Mouse (Mus musculus): ENCODE results near the gene Mcm5. TPM values are rescaled to one million over a fixed set of nuclear protein-coding genes. Genes with fewer than 3 reads are reported as not detected.
A peak's percentile ranks its signal among the peaks of the same experiment; 100 is the strongest.

Mcm5 gene
- polyA plus RNA-seq, 1 experiment from 2014 or later: 191 TPM

DNA sequence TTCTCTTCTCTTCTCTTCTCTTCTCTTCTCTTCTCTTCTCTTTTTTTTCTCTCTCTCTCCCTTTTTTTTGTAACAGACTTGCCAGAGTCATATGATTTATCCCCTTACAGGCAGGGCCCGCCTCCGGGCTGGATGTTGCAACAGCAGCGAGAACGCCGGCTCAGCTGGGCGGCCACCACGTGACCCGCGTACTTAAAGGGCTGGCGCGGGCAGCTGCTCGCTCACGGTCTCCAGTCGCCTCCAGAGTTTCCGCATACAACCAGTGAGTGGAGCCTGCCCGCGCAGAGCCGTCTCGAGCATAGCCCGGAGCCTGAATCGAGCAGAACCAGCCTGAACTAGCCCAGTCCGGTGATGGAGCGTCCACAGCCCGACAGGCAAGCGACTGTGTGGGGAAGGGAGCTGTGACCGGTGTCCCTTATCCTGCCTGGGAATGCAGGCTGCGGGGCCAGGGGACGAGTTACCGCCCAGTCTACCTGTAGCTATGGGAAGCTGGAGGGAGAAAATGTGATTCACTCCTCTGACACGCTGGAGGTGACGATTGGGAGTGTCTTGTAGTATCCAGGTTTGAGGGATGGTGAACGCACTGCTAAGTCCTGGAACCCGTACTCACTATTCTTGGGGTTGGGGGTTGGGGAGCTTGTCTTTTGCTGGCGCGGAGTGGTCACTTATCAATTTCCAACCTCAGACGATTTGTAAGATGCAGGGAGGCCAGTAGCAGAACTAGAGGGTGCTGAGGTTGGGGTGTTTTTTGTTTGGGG is 15.8 kb upstream of the Mcm5 start, which contains the start of gene Hmox1:
Gene Hmox1 (plus strand): TSS at position 223 of the 758 bp plus-strand sequence.
- no peaks in the 10 kb centered on the region for H3K9me3 ChIP-seq (ENCODE audit: low read length)
- no peaks in the 10 kb centered on the region for H3K27me3 ChIP-seq (ENCODE audit: insufficient read depth, low read length)
- peaks cover 10% of the 10 kb centered on the region; the same call in 1 of the 2 replicates for H3K36me3 ChIP-seq (ENCODE audit: insufficient read depth, low read length)
- ATAC-seq (ENCODE audit: low FRiP score, low TSS enrichment): peak; percentile 93
- H3K4me2 ChIP-seq (replicated peaks; ENCODE audit: low read depth, low read length): peak within 1 kb of the TSS; percentile 66
- WGBS: under 1% methylated on average over 36 of the region's 36 CpGs
- H3K4me1 ChIP-seq (ENCODE audit: insufficient read depth, low read length): peaks cover 25% of the 10 kb centered on the region
- peak within 1 kb of the TSS; percentile 70 for H3K27ac ChIP-seq (ENCODE audit: low read length)
- peak within 1 kb of the TSS; percentile 80 for H3K9ac ChIP-seq (replicated peaks; ENCODE audit: low read length)
- H3K4me3 ChIP-seq (ENCODE audit: low read length): peak within 1 kb of the TSS; percentile 68

DNA sequence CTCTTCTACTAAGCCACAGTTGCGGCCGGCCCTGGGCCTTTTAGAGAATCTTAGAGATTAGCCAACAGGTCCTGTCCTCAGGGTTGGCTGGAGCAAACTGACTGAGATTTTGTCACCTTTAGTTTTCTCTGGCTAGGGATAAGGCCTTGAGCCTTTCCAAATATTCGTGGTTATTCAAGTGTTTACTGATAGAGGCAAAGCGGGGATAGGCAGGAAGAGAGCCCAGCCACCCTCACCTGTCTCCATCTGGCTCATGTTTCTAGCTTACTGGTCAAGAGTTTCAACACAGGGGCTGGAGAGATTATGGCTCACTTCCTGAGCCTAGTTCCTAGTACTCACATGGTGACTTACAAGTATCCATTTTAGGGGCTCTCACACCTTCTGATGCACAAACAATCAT is 6.4 kb upstream of the Mcm5 start:
- Histone ChIP-seq H3K4me2 (replicated peaks; ENCODE audit: low read depth, low read length) (no peak overlapping the region), H3K27me3 (ENCODE audit: insufficient read depth, low read length) (no peaks in the 10 kb centered on the region), H3K4me1 (ENCODE audit: insufficient read depth, low read length) (no peaks in the 10 kb centered on the region), H3K36me3 (ENCODE audit: insufficient read depth, low read length) (no peaks in the 10 kb centered on the region), H3K27ac (ENCODE audit: low read length) (no peak overlapping the region), H3K4me3 (ENCODE audit: low read length) (no peak overlapping the region), H3K9ac (replicated peaks; ENCODE audit: low read length) (no peak overlapping the region), H3K9me3 (ENCODE audit: low read length) (no peaks in the 10 kb centered on the region)
- 87% methylated on average over 4 of the region's 4 CpGs for WGBS
- no peak for ATAC-seq (ENCODE audit: low FRiP score, low TSS enrichment)

DNA sequence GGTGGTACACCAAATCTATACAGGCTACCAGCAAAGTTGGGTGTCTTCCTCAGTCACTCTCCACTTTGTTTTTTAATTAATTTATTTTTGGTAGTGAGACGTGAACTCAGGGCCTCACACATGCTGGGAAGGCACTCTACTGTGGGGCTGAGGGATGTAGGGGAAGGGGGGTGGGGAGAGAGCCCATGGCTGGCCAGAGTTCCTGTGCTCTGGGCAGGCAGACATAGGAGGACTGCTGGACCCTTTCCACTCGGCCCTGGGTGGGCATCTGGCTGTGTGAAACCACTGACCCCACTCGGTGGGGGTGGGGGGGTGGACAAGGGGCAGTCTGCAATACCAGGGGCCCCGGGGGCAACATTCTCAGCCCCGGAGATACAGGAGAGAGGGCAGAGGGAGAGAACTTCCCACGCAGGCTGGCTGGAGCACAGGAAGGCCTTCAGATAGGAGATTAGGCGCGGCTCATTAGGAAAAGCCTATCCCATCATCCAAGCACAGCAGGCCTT is 5.9 kb upstream of the Mcm5 start:
- H3K4me3 ChIP-seq (ENCODE audit: low read length): no peak overlapping the region
- H3K9ac ChIP-seq (replicated peaks; ENCODE audit: low read length): peak overlapping the region; percentile 45
- H3K27me3 ChIP-seq (ENCODE audit: insufficient read depth, low read length): no peaks in the 10 kb centered on the region
- no peaks in the 10 kb centered on the region for H3K9me3 ChIP-seq (ENCODE audit: low read length)
- H3K4me2 ChIP-seq (replicated peaks; ENCODE audit: low read depth, low read length): no peak overlapping the region
- H3K27ac ChIP-seq (ENCODE audit: low read length): no peak overlapping the region
- H3K4me1 ChIP-seq (ENCODE audit: insufficient read depth, low read length): no peaks in the 10 kb centered on the region
- ATAC-seq (ENCODE audit: low FRiP score, low TSS enrichment): no peak
- 28% methylated on average over 8 of the region's 8 CpGs for WGBS
- H3K36me3 ChIP-seq (ENCODE audit: insufficient read depth, low read length): no peaks in the 10 kb centered on the region

DNA sequence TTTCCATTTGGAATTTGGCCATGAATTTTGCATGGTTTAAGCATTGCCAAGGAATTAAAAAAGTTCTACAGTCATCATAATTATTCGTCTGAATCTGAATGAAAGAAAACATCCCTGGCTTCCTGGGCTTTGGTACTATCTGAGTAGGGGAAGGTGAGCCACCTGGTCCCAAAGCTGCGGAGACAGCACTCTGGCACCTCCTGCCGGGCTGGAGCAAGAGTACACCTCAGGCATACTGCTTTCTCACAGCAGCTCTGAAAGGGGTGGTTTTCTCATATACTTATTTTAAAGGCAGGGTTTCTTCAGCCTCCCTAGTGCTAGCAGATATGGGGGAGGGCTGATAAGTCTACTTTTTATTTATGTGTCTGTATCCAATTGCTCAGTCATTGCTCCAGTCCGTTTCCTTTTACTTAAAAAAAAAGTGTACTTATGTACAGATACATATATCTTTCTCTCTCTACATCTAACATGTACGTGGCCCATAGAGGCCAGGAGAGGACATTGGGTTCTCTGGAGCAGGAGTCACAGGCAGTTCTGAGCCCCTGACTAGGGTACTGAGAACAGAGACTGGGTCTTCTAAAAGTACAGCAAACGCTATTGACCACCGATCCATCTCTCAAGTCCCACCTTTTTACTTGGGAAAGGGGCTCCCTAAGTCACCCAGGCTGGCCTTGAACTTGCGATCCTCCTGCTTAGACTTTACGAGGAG is 688 bp upstream of the Mcm5 start:
- peak overlapping the region; percentile 62 for H3K4me2 ChIP-seq (replicated peaks; ENCODE audit: low read depth, low read length)
- peaks cover 18% of the 10 kb centered on the region for H3K36me3 ChIP-seq (ENCODE audit: insufficient read depth, low read length)
- H3K9ac ChIP-seq (replicated peaks; ENCODE audit: low read length): peak overlapping the region; percentile 77
- peak; percentile 84 for ATAC-seq (ENCODE audit: low FRiP score, low TSS enrichment)
- H3K9me3 ChIP-seq (ENCODE audit: low read length): no peaks in the 10 kb centered on the region
- no peaks in the 10 kb centered on the region for H3K27me3 ChIP-seq (ENCODE audit: insufficient read depth, low read length)
- peak overlapping the region; percentile 60 for H3K4me3 ChIP-seq (ENCODE audit: low read length)
- 2% methylated on average over 9 of the region's 9 CpGs for WGBS
- H3K27ac ChIP-seq (ENCODE audit: low read length): peak overlapping the region; percentile 89
- peaks cover 18% of the 10 kb centered on the region for H3K4me1 ChIP-seq (ENCODE audit: insufficient read depth, low read length)

DNA sequence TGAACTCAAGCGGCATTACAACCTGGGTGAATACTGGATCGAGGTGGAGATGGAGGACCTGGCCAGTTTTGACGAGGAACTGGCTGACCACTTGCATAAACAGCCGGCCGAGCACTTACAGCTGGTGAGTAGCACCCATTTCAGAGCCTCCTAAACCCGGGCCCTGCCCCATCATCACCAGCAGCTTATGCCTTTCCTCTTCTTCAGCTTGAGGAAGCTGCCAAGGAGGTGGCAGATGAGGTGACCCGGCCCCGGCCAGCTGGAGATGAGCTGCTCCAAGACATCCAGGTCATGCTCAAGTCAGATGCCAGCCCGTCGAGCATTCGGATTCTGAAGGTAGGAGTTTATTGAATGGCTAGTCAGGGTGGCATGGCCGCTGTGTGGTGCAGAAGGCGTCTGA is 724 bp downstream of the Mcm5 start:
- peaks cover 31% of the 10 kb centered on the region for H3K36me3 ChIP-seq (ENCODE audit: insufficient read depth, low read length)
- H3K27me3 ChIP-seq (ENCODE audit: insufficient read depth, low read length): no peaks in the 10 kb centered on the region
- 9% methylated on average over 13 of the region's 13 CpGs for WGBS
- no peak overlapping the region for H3K27ac ChIP-seq (ENCODE audit: low read length)
- H3K4me1 ChIP-seq (ENCODE audit: insufficient read depth, low read length): peaks cover 18% of the 10 kb centered on the region
- H3K4me2 ChIP-seq (replicated peaks; ENCODE audit: low read depth, low read length): peak overlapping the region; percentile 86
- no peaks in the 10 kb centered on the region for H3K9me3 ChIP-seq (ENCODE audit: low read length)
- peak overlapping the region; percentile 60 for H3K4me3 ChIP-seq (ENCODE audit: low read length)
- peak overlapping the region; percentile 85 for H3K9ac ChIP-seq (replicated peaks; ENCODE audit: low read length)
- ATAC-seq (ENCODE audit: low FRiP score, low TSS enrichment): no peak

DNA sequence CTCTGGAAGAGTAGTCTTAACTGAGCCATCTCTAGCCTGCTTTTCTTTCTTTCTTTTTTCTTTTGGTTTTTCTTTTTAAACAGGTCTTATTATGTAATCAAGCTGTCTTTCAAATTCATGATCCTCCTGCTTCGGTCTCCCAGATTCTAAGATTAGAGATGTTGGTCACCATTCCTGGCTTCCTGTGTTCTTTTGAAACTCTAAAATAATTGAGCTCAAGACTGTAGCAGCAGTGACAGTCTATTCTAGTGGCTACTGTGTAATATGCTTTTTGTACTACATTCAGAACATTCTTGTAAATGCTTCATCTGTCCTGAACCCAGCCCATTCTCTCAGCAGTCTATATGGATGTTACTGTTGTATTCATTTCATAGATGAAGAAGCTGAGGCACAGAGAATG is 9.1 kb downstream of the Mcm5 start:
- Histone ChIP-seq H3K4me3 (ENCODE audit: low read length) (no peak overlapping the region), H3K9ac (replicated peaks; ENCODE audit: low read length) (no peak overlapping the region), H3K36me3 (ENCODE audit: insufficient read depth, low read length) (peaks cover 90% of the 10 kb centered on the region), H3K4me2 (replicated peaks; ENCODE audit: low read depth, low read length) (no peak overlapping the region), H3K27me3 (ENCODE audit: insufficient read depth, low read length) (no peaks in the 10 kb centered on the region), H3K4me1 (ENCODE audit: insufficient read depth, low read length) (no peaks in the 10 kb centered on the region), H3K27ac (ENCODE audit: low read length) (no peak overlapping the region), H3K9me3 (ENCODE audit: low read length) (no peaks in the 10 kb centered on the region)
- WGBS: 86% methylated on average over 1 of the region's 1 CpGs
- ATAC-seq (ENCODE audit: low FRiP score, low TSS enrichment): no peak

DNA sequence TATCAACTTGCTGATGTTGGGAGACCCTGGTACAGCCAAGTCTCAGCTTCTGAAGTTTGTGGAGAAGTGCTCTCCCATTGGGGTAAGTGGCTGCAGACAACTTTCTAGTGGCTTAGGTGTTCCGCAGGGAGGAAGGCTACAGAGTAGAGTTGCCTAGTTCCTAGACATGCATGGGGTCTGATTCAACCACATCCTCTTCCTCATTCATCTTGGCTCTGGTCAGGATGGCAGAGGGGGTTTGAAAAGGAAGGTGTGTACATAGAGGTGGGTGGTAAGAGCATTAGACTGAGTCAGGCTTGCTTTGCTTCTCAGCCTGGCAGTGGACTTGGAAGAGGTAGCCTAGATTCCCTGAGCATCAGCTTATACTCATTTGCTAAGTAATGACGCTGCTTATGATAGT is 9.9 kb downstream of the Mcm5 start:
- ATAC-seq (ENCODE audit: low FRiP score, low TSS enrichment): no peak
- Histone ChIP-seq H3K4me1 (ENCODE audit: insufficient read depth, low read length) (no peaks in the 10 kb centered on the region), H3K9ac (replicated peaks; ENCODE audit: low read length) (no peak overlapping the region), H3K4me3 (ENCODE audit: low read length) (no peak overlapping the region), H3K27me3 (ENCODE audit: insufficient read depth, low read length) (no peaks in the 10 kb centered on the region), H3K36me3 (ENCODE audit: insufficient read depth, low read length) (peaks cover 89% of the 10 kb centered on the region), H3K27ac (ENCODE audit: low read length) (no peak overlapping the region), H3K4me2 (replicated peaks; ENCODE audit: low read depth, low read length) (no peak overlapping the region), H3K9me3 (ENCODE audit: low read length) (no peaks in the 10 kb centered on the region)
- 95% methylated on average over 2 of the region's 2 CpGs for WGBS

DNA sequence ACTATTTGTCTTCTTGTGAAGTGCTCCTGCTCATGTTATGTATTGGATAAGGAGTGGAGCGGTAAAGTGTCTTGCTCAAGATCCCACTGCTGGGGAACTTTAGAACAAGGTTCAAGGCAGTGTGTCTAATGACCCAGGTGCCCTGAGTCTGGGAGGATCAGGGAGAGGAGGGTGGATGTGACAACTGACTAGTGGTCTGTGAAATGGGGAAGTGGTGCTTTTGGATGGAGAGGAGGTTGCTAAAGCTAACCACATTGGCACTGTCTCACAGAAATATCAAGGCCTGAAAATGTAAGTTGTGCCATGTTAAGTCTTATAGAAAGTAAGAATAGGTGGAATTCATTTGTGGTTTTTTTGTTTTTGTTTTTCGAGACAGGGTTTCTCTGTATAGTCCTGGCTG is 10.4 kb downstream of the Mcm5 start:
- H3K4me3 ChIP-seq (ENCODE audit: low read length): no peak overlapping the region
- no peak overlapping the region for H3K27ac ChIP-seq (ENCODE audit: low read length)
- H3K27me3 ChIP-seq (ENCODE audit: insufficient read depth, low read length): no peaks in the 10 kb centered on the region
- no peak overlapping the region for H3K9ac ChIP-seq (replicated peaks; ENCODE audit: low read length)
- no peaks in the 10 kb centered on the region for H3K4me1 ChIP-seq (ENCODE audit: insufficient read depth, low read length)
- 95% methylated on average over 2 of the region's 2 CpGs for WGBS
- H3K9me3 ChIP-seq (ENCODE audit: low read length): no peaks in the 10 kb centered on the region
- H3K4me2 ChIP-seq (replicated peaks; ENCODE audit: low read depth, low read length): no peak overlapping the region
- no peak for ATAC-seq (ENCODE audit: low FRiP score, low TSS enrichment)
- peaks cover 90% of the 10 kb centered on the region for H3K36me3 ChIP-seq (ENCODE audit: insufficient read depth, low read length)

DNA sequence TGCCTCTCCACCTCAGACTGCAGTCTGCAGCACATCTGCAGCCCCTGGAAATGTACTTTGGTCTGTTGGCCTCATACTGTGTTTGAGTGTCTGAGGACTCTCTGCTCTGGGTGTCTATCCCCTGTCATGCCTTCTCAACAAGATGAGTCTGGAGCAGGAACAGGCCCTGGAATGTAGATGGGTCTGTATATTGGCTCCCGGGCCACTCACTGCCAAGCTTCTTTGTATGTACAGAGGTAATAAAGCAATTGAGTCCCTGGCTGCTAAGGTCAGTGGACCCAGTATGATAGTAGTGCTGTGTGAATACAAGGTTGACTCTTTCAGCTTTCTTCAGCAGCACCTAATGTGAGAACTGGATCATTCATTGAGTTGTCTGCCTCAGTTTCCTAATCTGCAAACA is 18.0 kb downstream of the Mcm5 start:
- Histone ChIP-seq H3K9ac (replicated peaks; ENCODE audit: low read length) (no peak overlapping the region), H3K36me3 (ENCODE audit: insufficient read depth, low read length) (peaks cover 62% of the 10 kb centered on the region), H3K4me1 (ENCODE audit: insufficient read depth, low read length) (no peaks in the 10 kb centered on the region), H3K4me2 (replicated peaks; ENCODE audit: low read depth, low read length) (no peak overlapping the region), H3K9me3 (ENCODE audit: low read length) (no peaks in the 10 kb centered on the region), H3K27ac (ENCODE audit: low read length) (no peak overlapping the region), H3K4me3 (ENCODE audit: low read length) (no peak overlapping the region), H3K27me3 (ENCODE audit: insufficient read depth, low read length) (no peaks in the 10 kb centered on the region)
- ATAC-seq (ENCODE audit: low FRiP score, low TSS enrichment): no peak
- 54% methylated on average over 1 of the region's 1 CpGs for WGBS

DNA sequence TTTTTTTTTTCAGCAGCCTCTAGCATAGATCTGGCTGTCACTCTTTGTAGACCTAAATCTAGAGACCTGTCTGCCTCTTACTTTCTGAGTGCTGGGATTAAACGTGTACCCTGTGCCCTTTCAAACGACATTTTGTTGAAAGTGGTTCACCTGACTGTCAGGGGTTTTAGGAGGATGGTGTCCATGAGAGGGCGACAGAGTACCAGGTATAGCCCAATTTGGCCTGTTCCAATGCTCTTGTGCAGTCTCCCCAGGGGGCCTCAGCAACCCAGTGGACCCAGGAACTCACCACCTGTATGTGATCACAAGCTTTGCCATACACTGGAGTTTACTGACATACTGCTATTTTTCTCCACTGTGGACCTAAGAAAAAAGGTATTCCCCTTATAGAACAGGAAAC is 23.1 kb downstream of the Mcm5 start:
- no peak overlapping the region for H3K9ac ChIP-seq (replicated peaks; ENCODE audit: low read length)
- H3K27me3 ChIP-seq (ENCODE audit: insufficient read depth, low read length): no peaks in the 10 kb centered on the region
- no peak overlapping the region for H3K27ac ChIP-seq (ENCODE audit: low read length)
- 7% methylated on average over 3 of the region's 3 CpGs for WGBS
- H3K36me3 ChIP-seq (ENCODE audit: insufficient read depth, low read length): peaks cover 14% of the 10 kb centered on the region
- ATAC-seq (ENCODE audit: low FRiP score, low TSS enrichment): no peak; the same call in 1 of the 2 replicates
- no peak overlapping the region for H3K4me3 ChIP-seq (ENCODE audit: low read length)
- no peaks in the 10 kb centered on the region for H3K9me3 ChIP-seq (ENCODE audit: low read length)
- 0 out of 2 replicates have a peak, but pooled peaks cover 15% of the 10 kb centered on the region for H3K4me1 ChIP-seq (ENCODE audit: insufficient read depth, low read length)
- no peak overlapping the region for H3K4me2 ChIP-seq (replicated peaks; ENCODE audit: low read depth, low read length)
